Mouse (Mus musculus) stomach, embryonic 16.5 days (tissue): ENCODE data around the gene Btn1a1. TPM values are rescaled to one million over a fixed set of nuclear protein-coding genes. Genes with fewer than 3 reads are reported as not detected.

Experiments
- ATAC-seq: fragments of 200-750 bp; cut with Nextera tagmentation; 2 replicates; pipeline ENCODE4 v1.8.0; 2017; ENCODE audit warnings: moderate number of reproducible peaks, moderate TSS enrichment; ENCODE audit not compliant: insufficient read depth, low FRiP score
- H3K27ac ChIP-seq: fragments of 300-500 bp; sonication (generic); 2 replicates; pipeline ENCODE4 v1.5.1; 2014; ENCODE audit warnings: low read length
- H3K27me3 ChIP-seq: fragments of 300-500 bp; sonication (generic); 2 replicates; pipeline ENCODE4 v1.6.1; 2014; ENCODE audit warnings: low read length, control low read depth, mixed read lengths; ENCODE audit not compliant: control insufficient read depth, insufficient read depth
- H3K36me3 ChIP-seq: fragments of 300-500 bp; sonication (generic); 2 replicates; pipeline ENCODE4 v1.6.1; 2014; ENCODE audit warnings: low read length; ENCODE audit not compliant: control insufficient read depth, insufficient read depth
- H3K4me1 ChIP-seq: fragments of 300-500 bp; sonication (generic); 2 replicates; pipeline ENCODE4 v1.6.1; 2014; ENCODE audit warnings: low read length, control low read depth, mixed read lengths; ENCODE audit not compliant: control insufficient read depth, insufficient read depth
- H3K4me2 ChIP-seq: fragments of 300-500 bp; sonication (generic); 2 replicates; pipeline ENCODE4 v1.6.1; 2014; ENCODE audit warnings: low read depth, low read length, mixed read lengths
- H3K4me3 ChIP-seq: fragments of 300-500 bp; sonication (generic); replicated peaks from 2 replicates; pipeline ENCODE4 v1.5.1; 2014; ENCODE audit warnings: mild to moderate bottlenecking, low read length
- H3K9ac ChIP-seq: fragments of 300-500 bp; sonication (generic); 2 replicates; pipeline ENCODE4 v1.6.1; 2014; ENCODE audit warnings: low read length
- H3K9me3 ChIP-seq: fragments of 300-500 bp; sonication (generic); replicated peaks from 2 replicates; pipeline ENCODE4 v1.6.1; 2016; ENCODE audit warnings: low read length, control low read depth; ENCODE audit not compliant: control insufficient read depth
- WGBS: fragments of 180-500 bp; shearing (Covaris S2); extraction: QIAGEN DNeasy Blood & Tissue Kit; methylation state at CpG from one replicate; pipeline ENCODE4 v1.1.7; 2014; 5-methylcytosine and 5-hydroxymethylcytosine counted together
- polyA plus RNA-seq: library from polyadenylated mRNA; unstranded; fragments of >200 nt; fragmentation: Nextera tagmentation; extraction: Ambion mirVana; gene quantifications from 2 replicates; pipeline ENCODE4 v1.2.1, GENCODE M21; 2015

The Btn1a1 gene
- polyA plus RNA-seq, 1 experiment from 2014 or later: 0.22 TPM

GRCm38 (mm10) chr13:23424494-23425325 lies 41.0 kb downstream of the Btn1a1 start:
- H3K36me3 ChIP-seq: peaks cover 5% of the 10 kb centered on the region
- H3K4me1 ChIP-seq: peaks cover 14% of the 10 kb centered on the region
- peak overlapping the region; percentile 57 for H3K4me2 ChIP-seq
- H3K4me3 ChIP-seq: peak overlapping the region; percentile 98
- WGBS: 2% methylated on average over 25 of the region's 25 CpGs
- peak; percentile 72; the same call in 1 of the 2 replicates for ATAC-seq
- no peaks in the 10 kb centered on the region for H3K9me3 ChIP-seq
- peak overlapping the region; percentile 32; the same call in 1 of the 2 replicates for H3K9ac ChIP-seq
- no peak overlapping the region for H3K27ac ChIP-seq
- no peaks in the 10 kb centered on the region for H3K27me3 ChIP-seq

GRCm38 (mm10) chr13:23424052-23424380 lies 41.7 kb downstream of the Btn1a1 start:
- Histone ChIP-seq H3K4me2 (peak overlapping the region; percentile 57), H3K9ac (peak overlapping the region; percentile 90), H3K36me3 (peaks cover 5% of the 10 kb centered on the region), H3K4me1 (peaks cover 9% of the 10 kb centered on the region), H3K4me3 (peak overlapping the region; percentile 98), H3K27me3 (no peaks in the 10 kb centered on the region), H3K27ac (peak overlapping the region; percentile 88), H3K9me3 (no peaks in the 10 kb centered on the region)
- no peak for ATAC-seq
- 0% methylated on average over 7 of the region's 7 CpGs for WGBS

GRCm38 (mm10) chr13:23423286-23424051 lies 42.2 kb downstream of the Btn1a1 start, which contains the start of gene Abt1:
Abt1 (minus strand) TSS chr13:23423866.
- ATAC-seq: peak; percentile 88
- Histone ChIP-seq H3K4me3 (peak within 1 kb of the TSS; percentile 98), H3K9me3 (no peaks in the 10 kb centered on the region), H3K27me3 (no peaks in the 10 kb centered on the region), H3K9ac (peak within 1 kb of the TSS; percentile 90), H3K4me1 (peaks cover 9% of the 10 kb centered on the region), H3K36me3 (peaks cover 5% of the 10 kb centered on the region), H3K27ac (peak within 1 kb of the TSS; percentile 88), H3K4me2 (peak within 1 kb of the TSS; percentile 57)
- under 1% methylated on average over 48 of the region's 48 CpGs for WGBS

GRCm38 (mm10) chr13:23422351-23422750 lies 43.4 kb downstream of the Btn1a1 start:
- Histone ChIP-seq H3K4me3 (no peak overlapping the region), H3K9ac (no peak overlapping the region), H3K27me3 (no peaks in the 10 kb centered on the region), H3K27ac (no peak overlapping the region), H3K36me3 (peaks cover 5% of the 10 kb centered on the region), H3K4me1 (peaks cover 9% of the 10 kb centered on the region), H3K4me2 (0 out of 2 replicates have a peak overlapping the region, but pooled peaks have one; percentile 57), H3K9me3 (no peaks in the 10 kb centered on the region)
- 91% methylated on average over 16 of the region's 16 CpGs for WGBS
- no peak for ATAC-seq

GRCm38 (mm10) chr13:23412630-23413521 lies 52.8 kb downstream of the Btn1a1 start:
- Histone ChIP-seq H3K4me1 (peaks cover 5% of the 10 kb centered on the region; the same call in 1 of the 2 replicates), H3K4me2 (peak overlapping the region; percentile 60), H3K27me3 (peaks cover 4% of the 10 kb centered on the region), H3K9ac (peak overlapping the region; percentile 33; the same call in 1 of the 2 replicates), H3K27ac (no peak overlapping the region), H3K9me3 (no peaks in the 10 kb centered on the region), H3K4me3 (peak overlapping the region; percentile 40), H3K36me3 (no peaks in the 10 kb centered on the region)
- 3% methylated on average over 28 of the region's 28 CpGs for WGBS
- ATAC-seq: no peak

- peak overlapping the region; percentile 60 for H3K4me2 ChIP-seq
- peaks cover 5% of the 10 kb centered on the region; the same call in 1 of the 2 replicates for H3K4me1 ChIP-seq
- H3K36me3 ChIP-seq: no peaks in the 10 kb centered on the region
- H3K27ac ChIP-seq: no peak overlapping the region
- no peaks in the 10 kb centered on the region for H3K9me3 ChIP-seq
- WGBS: 1% methylated on average over 20 of the region's 20 CpGs
- peak overlapping the region; percentile 33; the same call in 1 of the 2 replicates for H3K9ac ChIP-seq
- peaks cover 4% of the 10 kb centered on the region for H3K27me3 ChIP-seq
- ATAC-seq: no peak
- peak overlapping the region; percentile 40 for H3K4me3 ChIP-seq
Measured at GRCm38 (mm10) chr13:23412211-23412629, 53.5 kb downstream of the Btn1a1 start.

- peak overlapping the region; percentile 60 for H3K4me2 ChIP-seq
- WGBS: 8% methylated on average over 29 of the region's 29 CpGs
- H3K4me1 ChIP-seq: peaks cover 5% of the 10 kb centered on the region; the same call in 1 of the 2 replicates
- no peaks in the 10 kb centered on the region for H3K9me3 ChIP-seq
- H3K27me3 ChIP-seq: peaks cover 4% of the 10 kb centered on the region
- H3K27ac ChIP-seq: no peak overlapping the region
- no peak overlapping the region; the same call in 1 of the 2 replicates for H3K9ac ChIP-seq
- H3K4me3 ChIP-seq: peak overlapping the region; percentile 40
- ATAC-seq: no peak
- no peaks in the 10 kb centered on the region for H3K36me3 ChIP-seq
Measured at GRCm38 (mm10) chr13:23411311-23412210, 54.1 kb downstream of the Btn1a1 start.

GRCm38 (mm10) chr13:23410632-23411031 lies 55.1 kb downstream of the Btn1a1 start:
- Histone ChIP-seq H3K9me3 (no peaks in the 10 kb centered on the region), H3K27ac (no peak overlapping the region), H3K4me1 (peaks cover 5% of the 10 kb centered on the region; the same call in 1 of the 2 replicates), H3K36me3 (no peaks in the 10 kb centered on the region), H3K9ac (no peak overlapping the region), H3K4me2 (no peak overlapping the region), H3K27me3 (peaks cover 4% of the 10 kb centered on the region), H3K4me3 (no peak overlapping the region)
- no peak for ATAC-seq
- WGBS: 69% methylated on average over 9 of the region's 9 CpGs
